Mouse (Mus musculus) macrophage (primary cell): ENCODE data around the gene Dnaja3. TPM values are rescaled to one million over a fixed set of nuclear protein-coding genes. Genes with fewer than 3 reads are reported as not detected.

Source experiments
- H3K27ac ChIP-seq: fragments of 350-480 bp; formaldehyde crosslinking; 2 replicates; pipeline ENCODE4 v1.9.0; 2021
- H3K36me3 ChIP-seq: fragments of 350-480 bp; formaldehyde crosslinking; 2 replicates; pipeline ENCODE4 v1.9.0; 2021; ENCODE audit errors: inconsistent target
- H3K4me3 ChIP-seq: fragments of 350-480 bp; formaldehyde crosslinking; 2 replicates; pipeline ENCODE4 v1.9.0; 2021; ENCODE audit errors: inconsistent target
- H3K79me2 ChIP-seq: fragments of 350-480 bp; formaldehyde crosslinking; 2 replicates; pipeline ENCODE4 v1.9.0; 2021; ENCODE audit errors: inconsistent target
- WGBS: methylation state at CpG from one replicate; pipeline ENCODE4 v1.1.7; 2026; ENCODE audit warnings: inconsistent platforms; ENCODE audit not compliant: missing documents; 5-methylcytosine and 5-hydroxymethylcytosine counted together
- polyA plus RNA-seq: library from polyadenylated mRNA; stranded (reverse); fragments of 250-400 nt; gene quantifications from 3 replicates; pipeline ENCODE4 v1.2.4, GENCODE M21; 2018; ENCODE audit warnings: inconsistent platforms
- total RNA-seq, 78 experiments: library from RNA; depleted of rRNA; stranded (reverse); fragments of 250-400 nt; gene quantifications; 1 replicate in 9 of 78; 2 replicates in 24 of 78; 3 replicates in 43 of 78; 4 replicates in 2 of 78; pipeline ENCODE4 v1.2.4; 2018; ENCODE audit warnings: inconsistent platforms in 56 of 78

The Dnaja3 gene
- 10 to 100 TPM in 17 of 26 experiments, 1 to 10 TPM in 9; 2.0 to 29.6 (median 11.5) TPM for total RNA-seq (2018; cell fraction: chromatin; rRNA removed)
- 10 to 100 TPM; 15.0 to 39.9 (median 29.8) TPM for total RNA-seq (2018; cell fraction: cytosol; rRNA removed)
- 10 to 100 TPM in 20 of 26 experiments, 1 to 10 TPM in 6; 5.5 to 31.4 (median 15.2) TPM for total RNA-seq (2018; cell fraction: nucleus; rRNA removed)
- polyA plus RNA-seq: 19.8 to 43.8 TPM (median 25.5 TPM) in 3 replicates

GRCm38 (mm10) chr16:4639831-4640237 lies at the start of gene Dnaja3, which contains the start of gene Vasn:
Dnaja3 (plus strand) TSS chr16:4639989.
Vasn (plus strand) TSS chr16:4639941.
- Histone ChIP-seq H3K4me3 (no peak within 1 kb of the TSS), H3K79me2 (no peaks in the 10 kb centered on the region), H3K36me3 (peaks cover 70% of the 10 kb centered on the region), H3K27ac (no peak within 1 kb of the TSS)
- 41% methylated on average over 22 of the region's 22 CpGs for WGBS

- no peak overlapping the region for H3K27ac ChIP-seq
- WGBS: 92% methylated on average over 9 of the region's 9 CpGs
- no peak overlapping the region for H3K4me3 ChIP-seq
- no peaks in the 10 kb centered on the region for H3K79me2 ChIP-seq
- H3K36me3 ChIP-seq: no peaks in the 10 kb centered on the region
These were observed 49.6 kb upstream of the Dnaja3 start for GRCm38 (mm10) chr16:4590236-4590635.

- Histone ChIP-seq H3K79me2 (no peaks in the 10 kb centered on the region), H3K36me3 (no peaks in the 10 kb centered on the region), H3K27ac (no peak overlapping the region), H3K4me3 (no peak overlapping the region)
- WGBS: 51% methylated on average over 31 of the region's 32 CpGs
These were observed 46.6 kb upstream of the Dnaja3 start for GRCm38 (mm10) chr16:4592909-4593875.

- no peak within 1 kb of the TSS for H3K27ac ChIP-seq
- no peaks in the 10 kb centered on the region for H3K79me2 ChIP-seq
- H3K36me3 ChIP-seq: no peaks in the 10 kb centered on the region
- H3K4me3 ChIP-seq: no peak within 1 kb of the TSS
- WGBS: 10% methylated on average over 31 of the region's 74 CpGs
These were observed 45.6 kb upstream of the Dnaja3 start, which contains the start of gene Glis2 for GRCm38 (mm10) chr16:4593971-4594813. Glis2 (plus strand) TSS chr16:4594713.

GRCm38 (mm10) chr16:4594814-4595526 lies 44.8 kb upstream of the Dnaja3 start:
- Histone ChIP-seq H3K79me2 (no peaks in the 10 kb centered on the region), H3K27ac (no peak overlapping the region), H3K36me3 (no peaks in the 10 kb centered on the region), H3K4me3 (no peak overlapping the region)
- 2% methylated on average over 42 of the region's 52 CpGs for WGBS

- Histone ChIP-seq H3K36me3 (no peaks in the 10 kb centered on the region), H3K27ac (no peak overlapping the region), H3K79me2 (no peaks in the 10 kb centered on the region), H3K4me3 (no peak overlapping the region)
- WGBS: 69% methylated on average over 5 of the region's 5 CpGs
These were observed 44.2 kb upstream of the Dnaja3 start for GRCm38 (mm10) chr16:4595527-4595963.

- H3K79me2 ChIP-seq: no peaks in the 10 kb centered on the region
- no peak overlapping the region for H3K4me3 ChIP-seq
- no peak overlapping the region for H3K27ac ChIP-seq
- H3K36me3 ChIP-seq: no peaks in the 10 kb centered on the region
- WGBS: 74% methylated on average over 3 of the region's 3 CpGs
These were observed 43.6 kb upstream of the Dnaja3 start for GRCm38 (mm10) chr16:4596141-4596728.

GRCm38 (mm10) chr16:4596836-4597235 lies 43.0 kb upstream of the Dnaja3 start:
- 100% methylated on average over 2 of the region's 2 CpGs for WGBS

GRCm38 (mm10) chr16:4597296-4597695 lies 42.5 kb upstream of the Dnaja3 start:
- 92% methylated on average over 7 of the region's 7 CpGs for WGBS
- Histone ChIP-seq H3K79me2 (no peaks in the 10 kb centered on the region), H3K27ac (no peak overlapping the region), H3K4me3 (no peak overlapping the region), H3K36me3 (no peaks in the 10 kb centered on the region)

More at GRCm38 (mm10) chr16:4596836-4597235, 43.0 kb upstream of the Dnaja3 start:
- Histone ChIP-seq H3K79me2 (no peaks in the 10 kb centered on the region), H3K4me3 (no peak overlapping the region), H3K27ac (no peak overlapping the region), H3K36me3 (no peaks in the 10 kb centered on the region)

GRCm38 (mm10) chr16:4598041-4598440 lies 41.7 kb upstream of the Dnaja3 start:
- H3K27ac ChIP-seq: no peak overlapping the region
- no peaks in the 10 kb centered on the region for H3K36me3 ChIP-seq
- WGBS: 97% methylated on average over 5 of the region's 5 CpGs
- no peaks in the 10 kb centered on the region for H3K79me2 ChIP-seq
- no peak overlapping the region for H3K4me3 ChIP-seq

- H3K36me3 ChIP-seq: no peaks in the 10 kb centered on the region
- 75% methylated on average over 6 of the region's 6 CpGs for WGBS
- H3K27ac ChIP-seq: no peak overlapping the region
- no peaks in the 10 kb centered on the region for H3K79me2 ChIP-seq
- H3K4me3 ChIP-seq: no peak overlapping the region
These were observed 40.8 kb upstream of the Dnaja3 start for GRCm38 (mm10) chr16:4598891-4599543.

- Histone ChIP-seq H3K36me3 (no peaks in the 10 kb centered on the region), H3K4me3 (no peak overlapping the region), H3K79me2 (no peaks in the 10 kb centered on the region), H3K27ac (no peak overlapping the region)
- WGBS: 87% methylated on average over 3 of the region's 3 CpGs
These were observed 40.2 kb upstream of the Dnaja3 start for GRCm38 (mm10) chr16:4599616-4600015.

- H3K4me3 ChIP-seq: no peak overlapping the region
- no peaks in the 10 kb centered on the region for H3K79me2 ChIP-seq
- no peaks in the 10 kb centered on the region for H3K36me3 ChIP-seq
- no peak overlapping the region for H3K27ac ChIP-seq
- 90% methylated on average over 9 of the region's 9 CpGs for WGBS
These were observed 39.0 kb upstream of the Dnaja3 start for GRCm38 (mm10) chr16:4600701-4601310.
